Mouse (Mus musculus) layer of hippocampus, postnatal 14 days (tissue): ENCODE data around the gene Spats2l. TPM values are rescaled to one million over a fixed set of nuclear protein-coding genes. Genes with fewer than 3 reads are reported as not detected.
A peak's percentile ranks its signal among the peaks of the same experiment; 100 is the strongest.

Experiments used
- DNase-seq, 2 experiments: peaks; one replicate each; pipeline ENCODE4 v3.0.0; 2021 to 2022; ENCODE audit warnings: low spot score in 2 of 2, mixed read lengths in 1 of 2
- total RNA-seq, 2 experiments: library from RNA; stranded (reverse); gene quantifications; 2 replicates each; pipeline ENCODE4 v1.2.3; 2021

The Spats2l gene
- total RNA-seq, 2 experiments from 2014 or later = 33.0 to 33.3 TPM

- no peak for DNase-seq
Observed at GRCm38 (mm10) chr1:57954376-57954765, 180.4 kb downstream of the Spats2l start.

DNA sequence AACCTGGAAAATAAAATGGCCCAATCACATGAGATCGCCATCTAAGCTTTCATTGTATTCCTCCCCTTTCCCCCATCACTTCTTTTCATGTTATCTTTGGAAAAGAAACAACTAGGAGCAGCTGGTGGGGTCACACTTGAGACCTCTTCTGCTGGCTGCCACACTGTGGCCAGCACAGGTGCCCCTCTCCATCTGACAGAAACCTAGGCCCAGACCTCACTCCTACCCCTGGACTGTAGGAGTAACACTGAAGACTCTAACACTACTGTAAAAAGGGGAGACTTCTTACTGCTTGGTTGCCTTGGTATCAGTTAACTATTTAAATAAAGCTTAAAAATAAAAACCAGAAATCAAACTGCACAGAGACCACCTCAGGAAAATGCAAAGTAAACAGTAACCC, 181.8 kb downstream of the Spats2l start:
- no peak for DNase-seq

DNA sequence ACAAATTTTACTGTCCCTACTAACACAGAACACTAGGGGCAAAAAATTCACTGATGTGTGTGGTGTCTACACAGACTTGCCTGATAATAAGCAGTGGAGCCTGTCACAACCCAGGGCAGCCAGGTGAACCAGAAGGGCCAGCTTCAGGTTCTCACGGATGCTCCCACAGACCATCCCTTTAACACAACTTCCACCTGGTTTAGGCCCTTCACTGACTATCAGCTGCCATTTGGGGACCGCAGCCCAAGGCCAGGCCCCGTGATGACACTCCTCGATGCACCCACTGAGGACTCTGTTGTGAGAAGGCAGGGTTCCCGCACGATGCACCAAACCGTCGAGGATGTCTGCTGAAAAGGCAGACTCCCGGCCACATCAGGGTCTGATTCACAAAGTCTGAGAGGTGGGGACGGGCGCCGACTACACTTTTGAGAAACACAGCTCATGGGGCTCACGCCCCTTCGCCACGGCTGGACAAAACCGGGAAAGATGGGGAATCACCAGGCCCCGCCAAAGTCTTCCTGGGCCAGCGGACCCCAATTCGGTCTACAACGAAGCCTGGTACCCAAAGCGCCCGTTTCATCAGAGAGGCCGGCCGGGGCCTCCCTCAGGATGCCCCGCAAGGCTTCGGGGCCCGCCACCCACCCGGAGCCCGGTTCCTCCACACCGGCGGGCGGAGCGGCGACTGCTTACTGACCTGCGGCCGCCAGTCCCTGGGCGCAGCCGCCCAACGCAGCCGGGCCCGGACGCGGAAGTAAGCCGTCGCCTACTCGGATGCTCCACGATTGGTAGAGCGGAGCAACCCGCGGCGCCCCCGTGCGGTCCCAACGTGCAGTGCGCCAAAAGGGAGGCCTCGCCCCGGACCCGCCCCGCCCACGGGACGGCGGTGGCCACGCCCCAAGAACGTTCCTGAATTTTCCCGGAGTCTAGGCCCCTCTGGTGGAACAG, 195.6 kb downstream of the Spats2l start:
- DNase-seq = peak; percentile 94 to 96

DNA sequence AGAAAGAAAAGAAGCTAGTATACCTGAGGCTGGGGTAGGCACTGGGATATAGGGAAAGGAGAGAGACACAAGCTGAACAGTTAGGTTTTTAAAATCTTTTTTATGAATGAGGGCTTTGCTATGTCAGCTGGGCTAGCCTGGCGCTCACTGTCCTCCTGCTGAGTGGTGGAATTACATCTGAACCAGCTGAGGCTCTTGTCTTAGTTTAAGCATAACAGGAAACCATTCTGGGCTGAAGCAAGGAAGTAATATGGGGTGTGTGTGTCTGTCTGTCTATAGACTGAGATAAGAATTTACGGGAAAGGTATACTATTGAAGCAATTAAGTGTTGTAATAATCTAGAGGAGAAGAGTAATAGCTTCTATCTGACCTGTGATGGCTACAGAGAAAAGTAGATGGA, 197.6 kb downstream of the Spats2l start:
- DNase-seq = no peak

DNA sequence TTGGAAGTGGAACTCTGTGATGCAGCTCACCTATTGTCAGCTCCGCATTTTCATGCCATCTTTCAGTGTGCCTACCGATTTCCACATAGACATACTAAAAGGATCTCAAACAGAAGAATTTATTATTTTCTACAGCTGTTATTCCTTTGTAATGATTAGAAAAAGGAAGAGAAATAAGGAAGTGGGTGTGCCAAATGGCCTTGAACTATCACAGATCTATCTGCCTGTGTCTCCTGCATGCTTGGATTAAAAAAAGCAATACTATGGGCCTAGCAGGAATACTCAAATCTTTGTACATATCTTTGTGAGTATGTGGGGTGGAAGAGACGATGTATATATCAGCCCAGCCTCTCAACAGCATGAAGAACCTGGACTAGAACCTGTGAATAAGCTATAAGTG, 202.9 kb downstream of the Spats2l start:
- no peak for DNase-seq

DNA sequence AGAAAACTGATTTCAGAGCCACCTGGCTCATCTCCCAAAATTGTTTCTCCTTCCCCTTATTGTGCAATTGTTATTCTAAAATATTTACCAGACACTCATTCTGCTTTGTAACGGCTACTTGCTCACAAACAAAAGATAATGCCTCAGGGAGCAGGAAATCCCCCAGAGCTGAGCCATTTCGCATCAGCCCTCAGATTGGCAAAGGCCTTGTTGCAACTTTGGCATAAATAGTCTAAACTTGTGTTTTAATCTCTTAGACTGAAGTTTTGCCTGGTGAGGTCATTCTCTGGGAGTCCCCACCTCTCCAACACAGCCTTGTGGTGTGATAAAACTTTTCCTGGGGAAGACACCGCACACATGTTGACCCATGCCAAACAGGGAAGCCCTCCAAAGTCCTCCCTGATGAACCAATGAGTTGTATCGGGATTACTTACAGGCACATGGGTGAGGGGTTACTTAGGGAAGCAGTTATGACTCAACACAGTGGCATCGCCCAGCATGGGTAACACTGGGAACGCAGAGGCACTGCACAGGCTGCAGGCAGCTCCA, 215.2 kb downstream of the Spats2l start:
- no peak for DNase-seq

DNA sequence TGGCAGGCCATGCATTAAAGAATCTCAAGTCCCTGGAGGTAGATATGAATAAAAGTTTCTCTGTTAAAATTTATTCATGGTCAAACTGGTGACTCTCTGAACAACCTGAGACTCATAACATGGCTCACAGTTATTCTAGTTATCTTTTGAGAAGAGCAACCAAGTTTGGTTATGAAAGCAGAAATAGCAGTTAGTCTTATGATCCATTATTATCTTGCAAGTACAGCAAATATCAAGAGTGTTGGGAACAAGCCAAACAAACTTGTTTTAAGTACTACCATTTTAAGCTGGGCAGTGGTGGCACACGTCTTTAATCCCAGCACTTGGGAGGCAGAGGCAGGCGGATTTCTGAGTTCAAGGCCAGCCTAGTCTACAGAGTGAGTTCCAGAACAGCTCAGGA, 217.3 kb downstream of the Spats2l start:
- DNase-seq = no peak

GRCm38 (mm10) chr1:57995432-57996132, 221.6 kb downstream of the Spats2l start, which contains the start of gene Sgo2a:
Sgo2a (plus strand) TSS chr1:57995971.
- peak; percentile 85 to 92 for DNase-seq

DNA sequence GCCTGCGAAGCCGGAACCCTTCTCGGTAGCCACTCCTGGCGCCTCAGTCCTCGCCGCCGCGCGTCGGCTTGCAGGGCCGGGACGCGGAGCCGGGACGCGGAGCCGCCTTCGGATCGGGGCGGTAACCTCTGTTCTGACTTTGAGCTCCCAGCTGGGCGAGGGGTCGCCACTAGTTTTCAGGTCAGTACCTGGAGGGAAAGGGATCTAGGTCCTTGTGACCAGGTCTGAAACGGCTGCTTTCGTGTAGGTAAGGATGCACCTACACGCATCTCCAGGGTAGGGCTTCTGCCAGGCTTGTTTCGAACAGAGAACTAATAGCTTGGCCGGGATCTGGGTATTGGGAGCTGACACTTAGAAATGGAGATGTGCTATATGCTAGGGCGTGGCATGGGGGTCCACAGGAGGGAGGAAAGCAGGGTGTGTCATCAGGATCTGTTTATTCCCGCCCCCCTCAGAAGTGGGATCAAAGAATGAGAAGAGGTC, 222.2 kb downstream of the Spats2l start:
- DNase-seq = peak in 1 of 2 experiments; percentile 1

Other genes with a start within 250 kb of the Spats2l start
- gene Sgo2a, start 221.8 kb downstream of the Spats2l start, total RNA-seq = 1 to 10 TPM in 1 of 2 experiments, under 1 TPM in 1; 0.95 to 1.4 TPM
- 10 to 100 TPM; 18.3 to 21.2 TPM for gene Kctd18, start 244.8 kb downstream of the Spats2l start, total RNA-seq